Mouse (Mus musculus) embryonic facial prominence, embryonic 11.5 days (tissue): ENCODE measurements around the gene Atxn1. TPM values are rescaled to one million over a fixed set of nuclear protein-coding genes. Genes with fewer than 3 reads are reported as not detected.

ENCODE experiments used
- ATAC-seq: fragments of 200-750 bp; cut with Nextera tagmentation; replicated peaks from 2 replicates; pipeline ENCODE4 v1.8.0; 2017; ENCODE audit warnings: low read depth; ENCODE audit not compliant: insufficient number of reproducible peaks, low FRiP score, low TSS enrichment
- DNase-seq: peaks from one replicate; pipeline ENCODE4 v3.0.0-alpha.2; 2015; ENCODE audit warnings: low spot score
- H3K27ac ChIP-seq: fragments of 300-500 bp; sonication (generic); replicated peaks from 2 replicates; pipeline ENCODE4 v1.5.1; 2014; ENCODE audit warnings: mild to moderate bottlenecking, low read depth, low read length, control low read depth
- H3K27me3 ChIP-seq: fragments of 300-500 bp; sonication (generic); 2 replicates; pipeline ENCODE4 v1.6.1; 2014; ENCODE audit warnings: mild to moderate bottlenecking, low read length, moderate library complexity, mixed read lengths; ENCODE audit not compliant: control insufficient read depth, insufficient read depth
- H3K36me3 ChIP-seq: fragments of 300-500 bp; sonication (generic); replicated peaks from 2 replicates; pipeline ENCODE4 v1.6.1; 2014; ENCODE audit warnings: low read depth, mild to moderate bottlenecking, low read length, moderate library complexity, mixed read lengths; ENCODE audit not compliant: control insufficient read depth, insufficient read depth
- H3K4me1 ChIP-seq: fragments of 300-500 bp; sonication (generic); 2 replicates; pipeline ENCODE4 v1.6.1; 2014; ENCODE audit warnings: low read length, mixed read lengths; ENCODE audit not compliant: control insufficient read depth, insufficient read depth
- H3K4me2 ChIP-seq: fragments of 300-500 bp; sonication (generic); 2 replicates; pipeline ENCODE4 v1.6.1; 2014; ENCODE audit warnings: low read depth, mild to moderate bottlenecking, control low read depth, low read length, moderate library complexity
- H3K4me3 ChIP-seq: fragments of 300-500 bp; sonication (generic); 2 replicates; pipeline ENCODE4 v1.5.1; 2014; ENCODE audit warnings: low read depth, low read length, control low read depth
- H3K9ac ChIP-seq: fragments of 300-500 bp; sonication (generic); replicated peaks from 2 replicates; pipeline ENCODE4 v1.6.1; 2014; ENCODE audit warnings: mild to moderate bottlenecking, control low read depth, low read length
- H3K9me3 ChIP-seq: fragments of 300-500 bp; sonication (generic); replicated peaks from 2 replicates; pipeline ENCODE4 v1.6.1; 2016; ENCODE audit warnings: mild to moderate bottlenecking, low read length, inconsistent platforms, mixed read lengths; ENCODE audit not compliant: control insufficient read depth
- WGBS: fragments of 180-500 bp; shearing (Covaris S2); extraction: QIAGEN DNeasy Blood & Tissue Kit; methylation state at CpG from one replicate; pipeline ENCODE4 v1.1.7; 2014; 5-methylcytosine and 5-hydroxymethylcytosine counted together
- polyA plus RNA-seq: library from polyadenylated mRNA; unstranded; fragments of >200 nt; fragmentation: Nextera tagmentation; extraction: Ambion mirVana; gene quantifications from 2 replicates; pipeline ENCODE4 v1.2.1, GENCODE M21; 2014

Atxn1 gene
- polyA plus RNA-seq, 1 experiment from 2014 or later = 1.3 TPM

DNA sequence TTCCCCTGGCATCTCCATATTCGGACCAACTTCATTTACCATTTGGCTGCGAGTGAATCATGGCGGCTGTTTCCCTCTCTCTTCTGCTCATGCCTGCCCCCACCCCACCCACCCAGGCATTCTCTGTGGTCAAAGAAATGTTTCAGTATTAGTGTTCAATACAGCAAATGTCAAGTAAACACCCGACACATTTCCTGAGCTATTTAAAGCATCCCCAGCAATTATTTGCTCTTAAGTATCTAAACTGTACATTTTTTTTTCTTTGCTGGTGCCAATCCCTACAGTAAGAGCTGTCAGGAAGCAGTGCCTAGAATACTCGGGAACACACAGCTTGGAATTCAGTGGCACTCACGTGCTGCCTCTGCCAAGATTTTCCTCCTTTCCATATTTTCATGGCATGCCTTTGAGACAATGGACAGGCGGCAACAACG is 32.3 kb downstream of the Atxn1 start:
- H3K4me1 ChIP-seq = no peaks in the 10 kb centered on the region

GRCm38 (mm10) chr13:45931891-45932290 is 32.9 kb downstream of the Atxn1 start:
- no peak for ATAC-seq
- Histone ChIP-seq H3K4me1 (no peaks in the 10 kb centered on the region), H3K27ac (no peak overlapping the region), H3K36me3 (no peaks in the 10 kb centered on the region), H3K27me3 (no peaks in the 10 kb centered on the region), H3K4me2 (no peak overlapping the region), H3K9me3 (no peaks in the 10 kb centered on the region), H3K4me3 (no peak overlapping the region), H3K9ac (no peak overlapping the region)
- no peak for DNase-seq
- WGBS = 58% methylated on average over 1 of the region's 1 CpGs

More for the DNA sequence above, 32.3 kb downstream of the Atxn1 start:
- no peaks in the 10 kb centered on the region for H3K9me3 ChIP-seq
- 81% methylated on average over 8 of the region's 8 CpGs for WGBS
- ATAC-seq (no peak), DNase-seq (no peak)
- H3K27ac ChIP-seq = no peak overlapping the region
- H3K27me3 ChIP-seq = no peaks in the 10 kb centered on the region
- no peaks in the 10 kb centered on the region for H3K36me3 ChIP-seq
- no peak overlapping the region for H3K4me3 ChIP-seq
- H3K4me2 ChIP-seq = no peak overlapping the region
- no peak overlapping the region for H3K9ac ChIP-seq

DNA sequence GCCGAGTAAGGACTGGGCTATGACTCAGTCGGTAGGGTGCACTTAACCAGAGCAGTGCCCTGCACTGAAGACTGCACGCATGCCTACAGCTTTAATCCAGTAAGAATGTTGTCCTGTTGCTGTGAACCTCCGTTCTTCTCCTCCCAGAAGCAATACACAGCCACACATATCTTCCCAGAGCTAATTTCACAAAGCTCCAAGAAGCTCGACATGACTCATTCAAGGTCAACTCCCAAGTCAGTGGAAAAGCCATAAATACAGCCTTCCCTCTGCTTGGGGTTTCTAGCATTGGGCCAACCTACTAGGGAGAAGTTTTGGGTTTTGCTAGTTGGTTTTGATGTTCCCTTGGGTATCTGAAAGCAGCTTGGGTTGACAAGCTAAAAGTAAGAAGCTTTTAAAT is 33.6 kb downstream of the Atxn1 start:
- 93% methylated on average over 5 of the region's 5 CpGs for WGBS

GRCm38 (mm10) chr13:45929744-45930143 is 35.1 kb downstream of the Atxn1 start:
- no peaks in the 10 kb centered on the region for H3K36me3 ChIP-seq
- H3K4me3 ChIP-seq = no peak overlapping the region
- no peak overlapping the region for H3K27ac ChIP-seq
- no peaks in the 10 kb centered on the region for H3K9me3 ChIP-seq
- H3K9ac ChIP-seq = no peak overlapping the region
- no peak overlapping the region for H3K4me2 ChIP-seq
- no peak for ATAC-seq
- H3K27me3 ChIP-seq = no peaks in the 10 kb centered on the region
- DNase-seq = no peak
- no peaks in the 10 kb centered on the region for H3K4me1 ChIP-seq
- 84% methylated on average over 5 of the region's 5 CpGs for WGBS

More for the DNA sequence above, 33.6 kb downstream of the Atxn1 start:
- no peak overlapping the region for H3K27ac ChIP-seq
- H3K36me3 ChIP-seq = no peaks in the 10 kb centered on the region
- H3K27me3 ChIP-seq = no peaks in the 10 kb centered on the region
- no peaks in the 10 kb centered on the region for H3K9me3 ChIP-seq
- no peak overlapping the region for H3K4me2 ChIP-seq
- no peak overlapping the region for H3K4me3 ChIP-seq
- H3K4me1 ChIP-seq = no peaks in the 10 kb centered on the region
- ATAC-seq (no peak), DNase-seq (no peak)
- no peak overlapping the region for H3K9ac ChIP-seq

GRCm38 (mm10) chr13:45925294-45925693 is 39.5 kb downstream of the Atxn1 start:
- H3K4me3 ChIP-seq = no peak overlapping the region
- no peak for DNase-seq
- H3K9ac ChIP-seq = no peak overlapping the region
- no peaks in the 10 kb centered on the region for H3K4me1 ChIP-seq
- WGBS = 78% methylated on average over 4 of the region's 4 CpGs
- no peaks in the 10 kb centered on the region for H3K9me3 ChIP-seq
- no peak for ATAC-seq
- H3K36me3 ChIP-seq = no peaks in the 10 kb centered on the region
- no peak overlapping the region for H3K27ac ChIP-seq
- H3K4me2 ChIP-seq = no peak overlapping the region
- no peaks in the 10 kb centered on the region for H3K27me3 ChIP-seq

DNA sequence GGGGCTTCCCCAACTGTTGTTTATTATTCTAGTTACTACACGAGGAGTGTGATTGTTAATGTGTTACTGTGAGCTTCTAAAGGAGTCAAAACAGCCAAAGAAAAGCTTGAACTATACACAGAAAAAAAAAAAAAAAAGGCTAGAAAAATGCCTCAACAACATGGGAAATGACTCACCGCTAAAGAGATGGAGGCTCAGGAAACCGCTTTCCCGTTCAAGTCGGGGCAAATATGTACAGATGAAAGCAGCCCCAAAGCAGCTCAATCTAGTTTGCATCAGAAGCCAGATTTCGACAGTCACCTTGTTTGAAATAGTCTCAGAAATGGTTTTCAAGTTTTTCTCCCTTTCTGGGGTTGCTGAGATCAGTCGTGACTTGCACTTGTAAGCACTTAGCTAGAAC is 40.3 kb downstream of the Atxn1 start:
- Histone ChIP-seq H3K4me1 (no peaks in the 10 kb centered on the region), H3K27ac (no peak overlapping the region), H3K4me3 (no peak overlapping the region), H3K36me3 (no peaks in the 10 kb centered on the region), H3K9me3 (no peaks in the 10 kb centered on the region), H3K27me3 (no peaks in the 10 kb centered on the region), H3K9ac (no peak overlapping the region), H3K4me2 (no peak overlapping the region)
- ATAC-seq (no peak), DNase-seq (no peak)
- 77% methylated on average over 7 of the region's 7 CpGs for WGBS

- 100% methylated on average over 1 of the region's 1 CpGs for WGBS
- Histone ChIP-seq H3K27me3 (no peaks in the 10 kb centered on the region), H3K27ac (no peak overlapping the region), H3K4me2 (no peak overlapping the region), H3K4me3 (no peak overlapping the region), H3K9me3 (no peaks in the 10 kb centered on the region), H3K4me1 (no peaks in the 10 kb centered on the region), H3K9ac (no peak overlapping the region), H3K36me3 (no peaks in the 10 kb centered on the region)
- ATAC-seq = no peak
- DNase-seq = no peak
Observed at GRCm38 (mm10) chr13:45923086-45923485, 41.7 kb downstream of the Atxn1 start.

- no peak overlapping the region for H3K27ac ChIP-seq
- no peaks in the 10 kb centered on the region for H3K36me3 ChIP-seq
- no peak overlapping the region for H3K4me2 ChIP-seq
- H3K27me3 ChIP-seq = no peaks in the 10 kb centered on the region
- 57% methylated on average over 9 of the region's 9 CpGs for WGBS
- ATAC-seq (no peak), DNase-seq (peak; percentile 26)
- no peaks in the 10 kb centered on the region for H3K9me3 ChIP-seq
- H3K4me1 ChIP-seq = no peaks in the 10 kb centered on the region
- no peak overlapping the region for H3K4me3 ChIP-seq
- H3K9ac ChIP-seq = no peak overlapping the region
Observed at GRCm38 (mm10) chr13:45922467-45922866, 42.3 kb downstream of the Atxn1 start.
